Mouse (Mus musculus): ENCODE data around the gene Ppy.
A peak's percentile ranks its signal among the peaks of the same experiment; 100 is the strongest.

Gene Ppy

GRCm38 (mm10) chr11:102101219-102101618 lies at the start of gene Ppy:
Gene Ppy, minus strand, starts transcription at chr11:102101319.
- DNase-seq (ENCODE audit: low spot score in 2 of 2) = no peak

GRCm38 (mm10) chr11:102147213-102147989 lies 46.3 kb upstream of the Ppy start:
- no peak for DNase-seq (ENCODE audit: low spot score in 2 of 2)

- DNase-seq (ENCODE audit: low spot score in 2 of 2) = no peak
Measured at GRCm38 (mm10) chr11:102146531-102146930, 45.4 kb upstream of the Ppy start.

- no peak for DNase-seq (ENCODE audit: low spot score in 2 of 2)
Measured at GRCm38 (mm10) chr11:102146005-102146404, 44.9 kb upstream of the Ppy start.

- no peak for DNase-seq (ENCODE audit: low spot score in 2 of 2)
Measured at GRCm38 (mm10) chr11:102145471-102146001, 44.4 kb upstream of the Ppy start, which contains the start of gene Nags. Gene Nags, plus strand, starts transcription at chr11:102145513.

- DNase-seq (ENCODE audit: low spot score in 2 of 2) = no peak
Measured at GRCm38 (mm10) chr11:102144957-102145470, 43.9 kb upstream of the Ppy start.

- DNase-seq (ENCODE audit: low spot score in 2 of 2) = no peak
Measured at GRCm38 (mm10) chr11:102142355-102142754, 41.2 kb upstream of the Ppy start.

GRCm38 (mm10) chr11:102140508-102140907 lies 39.4 kb upstream of the Ppy start:
- peak in 1 of 2 experiments; percentile 62 for DNase-seq (ENCODE audit: low spot score in 2 of 2)

- peak; percentile 51 to 77 for DNase-seq (ENCODE audit: low spot score in 2 of 2)
Measured at GRCm38 (mm10) chr11:102138447-102138740, 37.3 kb upstream of the Ppy start.

GRCm38 (mm10) chr11:102137625-102138446 lies 36.7 kb upstream of the Ppy start:
- no peak for DNase-seq (ENCODE audit: low spot score in 2 of 2)

- DNase-seq (ENCODE audit: low spot score in 2 of 2) = no peak
Measured at GRCm38 (mm10) chr11:102134516-102134915, 33.4 kb upstream of the Ppy start.

- DNase-seq (ENCODE audit: low spot score in 2 of 2) = no peak
Measured at GRCm38 (mm10) chr11:102117386-102117785, 16.3 kb upstream of the Ppy start.

- no peak for DNase-seq (ENCODE audit: low spot score in 2 of 2)
Measured at GRCm38 (mm10) chr11:102116241-102116640, 15.1 kb upstream of the Ppy start.

GRCm38 (mm10) chr11:102111576-102111975 lies 10.5 kb upstream of the Ppy start:
- no peak for DNase-seq (ENCODE audit: low spot score in 2 of 2)

GRCm38 (mm10) chr11:102107732-102108131 lies 6.6 kb upstream of the Ppy start, which contains the start of gene Pyy:
Gene Pyy, minus strand, starts transcription at chr11:102107832.
- DNase-seq (ENCODE audit: low spot score in 2 of 2) = no peak

GRCm38 (mm10) chr11:102106911-102107310 lies 5.8 kb upstream of the Ppy start:
- no peak for DNase-seq (ENCODE audit: low spot score in 2 of 2)

- DNase-seq (ENCODE audit: low spot score in 2 of 2) = peak; percentile 67 to 79
Measured at GRCm38 (mm10) chr11:102102485-102103258, 1.6 kb upstream of the Ppy start.

GRCm38 (mm10) chr11:102096887-102097391 lies 4.2 kb downstream of the Ppy start:
- DNase-seq (ENCODE audit: low spot score in 2 of 2) = peak; percentile 49 to 68

GRCm38 (mm10) chr11:102096446-102096845 lies 4.7 kb downstream of the Ppy start:
- no peak for DNase-seq (ENCODE audit: low spot score in 2 of 2)

GRCm38 (mm10) chr11:102095676-102096075 lies 5.4 kb downstream of the Ppy start:
- DNase-seq (ENCODE audit: low spot score in 2 of 2) = no peak

GRCm38 (mm10) chr11:102089088-102089808 lies 11.9 kb downstream of the Ppy start:
- peak; percentile 49 to 79 for DNase-seq (ENCODE audit: low spot score in 2 of 2)

All from cerebellum, postnatal 4 days (tissue).